Mouse (Mus musculus) heart, embryonic 14.5 days (tissue): ENCODE results near the gene Gpsm3. TPM values are rescaled to one million over a fixed set of nuclear protein-coding genes. Genes with fewer than 3 reads are reported as not detected.

Experiments
- ATAC-seq: fragments of 200-750 bp; cut with Nextera tagmentation; 2 replicates; pipeline ENCODE4 v1.8.0; 2017; ENCODE audit warnings: low read depth, moderate TSS enrichment; ENCODE audit not compliant: insufficient number of reproducible peaks, insufficient read depth, low FRiP score
- H3K27ac ChIP-seq, 2 experiments: fragments of 200-500 bp in 1 of 2; fragments of 300-500 bp in 1 of 2; sonication (generic) in 1 of 2; replicated peaks in 1 of 2; 2 replicates each; pipeline ENCODE4 v1.5.1; 2012 to 2014; ENCODE audit warnings: low read depth in 2 of 2, low read length in 2 of 2, control low read depth in 1 of 2, mild to moderate bottlenecking in 1 of 2, mixed read lengths in 1 of 2; ENCODE audit not compliant: control insufficient read depth in 1 of 2, insufficient read depth in 1 of 2
- H3K27me3 ChIP-seq: fragments of 300-500 bp; sonication (generic); 2 replicates; pipeline ENCODE4 v1.6.1; 2014; ENCODE audit warnings: mild to moderate bottlenecking, low read length, control low read depth; ENCODE audit not compliant: control insufficient read depth, insufficient read depth
- H3K36me3 ChIP-seq: fragments of 300-500 bp; sonication (generic); 2 replicates; pipeline ENCODE4 v1.6.1; 2014; ENCODE audit warnings: mild to moderate bottlenecking, control low read depth, low read length, mixed read lengths; ENCODE audit not compliant: control insufficient read depth, insufficient read depth
- H3K4me1 ChIP-seq, 2 experiments: fragments of 200-500 bp in 1 of 2; fragments of 300-500 bp in 1 of 2; sonication (generic) in 1 of 2; 2 replicates each; pipeline ENCODE4 v1.6.1; 2012 to 2014; ENCODE audit warnings: low read length in 2 of 2, control low read depth in 1 of 2, mixed read lengths in 1 of 2; ENCODE audit not compliant: control insufficient read depth in 2 of 2, insufficient read depth in 2 of 2
- H3K4me2 ChIP-seq: fragments of 300-500 bp; sonication (generic); 2 replicates; pipeline ENCODE4 v1.6.1; 2014; ENCODE audit warnings: mild to moderate bottlenecking, low read length
- H3K4me3 ChIP-seq, 2 experiments: fragments of 200-500 bp in 1 of 2; fragments of 300-500 bp in 1 of 2; sonication (generic) in 1 of 2; 2 replicates each; pipeline ENCODE4 v1.5.1; 2012 to 2014; ENCODE audit warnings: low read length in 2 of 2, mild to moderate bottlenecking in 2 of 2, control low read depth in 1 of 2, low read depth in 1 of 2, moderate library complexity in 1 of 2; ENCODE audit not compliant: control insufficient read depth in 1 of 2, insufficient read depth in 1 of 2
- H3K9ac ChIP-seq: fragments of 300-500 bp; sonication (generic); 2 replicates; pipeline ENCODE4 v1.6.1; 2014; ENCODE audit warnings: mild to moderate bottlenecking, low read length
- H3K9me3 ChIP-seq: fragments of 300-500 bp; sonication (generic); 2 replicates; pipeline ENCODE4 v1.6.1; 2016; ENCODE audit warnings: low read length, control low read depth; ENCODE audit not compliant: control insufficient read depth
- WGBS: fragments of 180-500 bp; shearing (Covaris S2); extraction: QIAGEN DNeasy Blood & Tissue Kit; methylation state at CpG from one replicate; pipeline ENCODE4 v1.1.7; 2014; 5-methylcytosine and 5-hydroxymethylcytosine counted together
- polyA plus RNA-seq: library from polyadenylated mRNA; unstranded; fragments of >200 nt; fragmentation: Nextera tagmentation; extraction: Ambion mirVana; gene quantifications from 2 replicates; pipeline ENCODE4 v1.2.1, GENCODE M21; 2014

Gpsm3 gene
- polyA plus RNA-seq, 1 experiment from 2014 or later: 6.1 TPM

- ATAC-seq: peak; percentile 70
- peaks cover 8 to 11% of the 10 kb centered on the region in 2 experiments for H3K4me1 ChIP-seq
- H3K4me2 ChIP-seq: peak overlapping the region; percentile 55
- 0 out of 2 replicates have a peak, but pooled peaks cover under 1% of the 10 kb centered on the region for H3K36me3 ChIP-seq
- 0 out of 2 replicates have a peak, but pooled peaks cover 2% of the 10 kb centered on the region for H3K9me3 ChIP-seq
- peak overlapping the region; percentile 18 to 28 for H3K4me3 ChIP-seq
- H3K27me3 ChIP-seq: no peaks in the 10 kb centered on the region
- H3K9ac ChIP-seq: peak overlapping the region; percentile 66
- H3K27ac ChIP-seq: peak overlapping the region; percentile 52 to 82
- 29% methylated on average over 3 of the region's 3 CpGs for WGBS
Observed at GRCm38 (mm10) chr17:34564796-34565195, 24.8 kb upstream of the Gpsm3 start.

- no peak overlapping the region for H3K9ac ChIP-seq
- 0 out of 2 replicates have a peak, but pooled peaks cover 5% of the 10 kb centered on the region for H3K9me3 ChIP-seq
- H3K36me3 ChIP-seq: 0 out of 2 replicates have a peak, but pooled peaks cover 2% of the 10 kb centered on the region
- WGBS: 54% methylated on average over 9 of the region's 9 CpGs
- H3K4me2 ChIP-seq: no peak overlapping the region
- H3K4me3 ChIP-seq: no peak overlapping the region
- no peaks in the 10 kb centered on the region for H3K27me3 ChIP-seq
- H3K27ac ChIP-seq: no peak overlapping the region
- H3K4me1 ChIP-seq: peaks cover 8 to 11% of the 10 kb centered on the region in 2 experiments
- no peak for ATAC-seq
Observed at GRCm38 (mm10) chr17:34567311-34567710, 22.3 kb upstream of the Gpsm3 start.

GRCm38 (mm10) chr17:34568421-34568820 lies 21.2 kb upstream of the Gpsm3 start:
- WGBS: 82% methylated on average over 13 of the region's 13 CpGs
- 0 out of 2 replicates have a peak, but pooled peaks cover 5% of the 10 kb centered on the region for H3K9me3 ChIP-seq
- H3K27me3 ChIP-seq: no peaks in the 10 kb centered on the region
- no peak overlapping the region for H3K4me2 ChIP-seq
- no peak overlapping the region for H3K4me3 ChIP-seq
- ATAC-seq: no peak
- 0 out of 2 replicates have a peak, but pooled peaks cover 2% of the 10 kb centered on the region for H3K36me3 ChIP-seq
- H3K27ac ChIP-seq: no peak overlapping the region
- no peak overlapping the region for H3K9ac ChIP-seq
- peaks cover 8 to 11% of the 10 kb centered on the region in 2 experiments for H3K4me1 ChIP-seq

- ATAC-seq: no peak
- no peak overlapping the region for H3K27ac ChIP-seq
- WGBS: 67% methylated on average over 4 of the region's 4 CpGs
Observed at GRCm38 (mm10) chr17:34569919-34570318, 19.7 kb upstream of the Gpsm3 start.

GRCm38 (mm10) chr17:34571875-34572274 lies 17.7 kb upstream of the Gpsm3 start:
- H3K27me3 ChIP-seq: no peaks in the 10 kb centered on the region
- no peak overlapping the region for H3K27ac ChIP-seq
- 0 out of 2 replicates have a peak, but pooled peaks cover 5% of the 10 kb centered on the region for H3K9me3 ChIP-seq
- no peak for ATAC-seq
- H3K4me3 ChIP-seq: no peak overlapping the region
- H3K4me1 ChIP-seq: no peaks in the 10 kb centered on the region
- peaks cover 2% of the 10 kb centered on the region for H3K36me3 ChIP-seq
- 13% methylated on average over 5 of the region's 5 CpGs for WGBS
- H3K9ac ChIP-seq: no peak overlapping the region
- H3K4me2 ChIP-seq: no peak overlapping the region

More at GRCm38 (mm10) chr17:34569919-34570318, 19.7 kb upstream of the Gpsm3 start:
- H3K4me1 ChIP-seq: 0 out of 4 replicates have a peak, but pooled peaks cover 0 to 3% of the 10 kb centered on the region in 2 experiments
- H3K9ac ChIP-seq: no peak overlapping the region
- 0 out of 2 replicates have a peak, but pooled peaks cover 5% of the 10 kb centered on the region for H3K9me3 ChIP-seq
- no peak overlapping the region for H3K4me2 ChIP-seq
- H3K27me3 ChIP-seq: no peaks in the 10 kb centered on the region
- H3K4me3 ChIP-seq: no peak overlapping the region
- H3K36me3 ChIP-seq: peaks cover 2% of the 10 kb centered on the region; the same call in 1 of the 2 replicates

GRCm38 (mm10) chr17:34572361-34572760 lies 17.2 kb upstream of the Gpsm3 start:
- Histone ChIP-seq H3K27me3 (no peaks in the 10 kb centered on the region), H3K4me2 (no peak overlapping the region), H3K27ac (no peak overlapping the region), H3K9ac (no peak overlapping the region), H3K36me3 (peaks cover 2% of the 10 kb centered on the region), H3K9me3 (0 out of 2 replicates have a peak, but pooled peaks cover 5% of the 10 kb centered on the region), H3K4me1 (no peaks in the 10 kb centered on the region), H3K4me3 (no peak overlapping the region)
- no peak for ATAC-seq
- 21% methylated on average over 15 of the region's 15 CpGs for WGBS

GRCm38 (mm10) chr17:34576577-34576976 lies 13.0 kb upstream of the Gpsm3 start:
- Histone ChIP-seq H3K4me3 (no peak overlapping the region), H3K27ac (no peak overlapping the region), H3K9ac (no peak overlapping the region), H3K4me1 (no peaks in the 10 kb centered on the region), H3K9me3 (0 out of 2 replicates have a peak, but pooled peaks cover 5% of the 10 kb centered on the region), H3K27me3 (no peaks in the 10 kb centered on the region), H3K4me2 (no peak overlapping the region), H3K36me3 (no peaks in the 10 kb centered on the region; the same call in none of the 2 replicates)
- 60% methylated on average over 5 of the region's 5 CpGs for WGBS
- ATAC-seq: no peak

- H3K27me3 ChIP-seq: no peaks in the 10 kb centered on the region
- H3K36me3 ChIP-seq: no peaks in the 10 kb centered on the region; the same call in none of the 2 replicates
- H3K4me2 ChIP-seq: no peak overlapping the region
- H3K4me1 ChIP-seq: no peaks in the 10 kb centered on the region
- no peak overlapping the region for H3K4me3 ChIP-seq
- H3K9me3 ChIP-seq: no peaks in the 10 kb centered on the region
- H3K27ac ChIP-seq: no peak overlapping the region
- no peak overlapping the region for H3K9ac ChIP-seq
- no peak for ATAC-seq
- 79% methylated on average over 3 of the region's 3 CpGs for WGBS
Observed at GRCm38 (mm10) chr17:34578070-34578469, 11.5 kb upstream of the Gpsm3 start.
